Comparison of ENCODE assay signal across 8 mouse cellular contexts in the genomic region with DNA sequence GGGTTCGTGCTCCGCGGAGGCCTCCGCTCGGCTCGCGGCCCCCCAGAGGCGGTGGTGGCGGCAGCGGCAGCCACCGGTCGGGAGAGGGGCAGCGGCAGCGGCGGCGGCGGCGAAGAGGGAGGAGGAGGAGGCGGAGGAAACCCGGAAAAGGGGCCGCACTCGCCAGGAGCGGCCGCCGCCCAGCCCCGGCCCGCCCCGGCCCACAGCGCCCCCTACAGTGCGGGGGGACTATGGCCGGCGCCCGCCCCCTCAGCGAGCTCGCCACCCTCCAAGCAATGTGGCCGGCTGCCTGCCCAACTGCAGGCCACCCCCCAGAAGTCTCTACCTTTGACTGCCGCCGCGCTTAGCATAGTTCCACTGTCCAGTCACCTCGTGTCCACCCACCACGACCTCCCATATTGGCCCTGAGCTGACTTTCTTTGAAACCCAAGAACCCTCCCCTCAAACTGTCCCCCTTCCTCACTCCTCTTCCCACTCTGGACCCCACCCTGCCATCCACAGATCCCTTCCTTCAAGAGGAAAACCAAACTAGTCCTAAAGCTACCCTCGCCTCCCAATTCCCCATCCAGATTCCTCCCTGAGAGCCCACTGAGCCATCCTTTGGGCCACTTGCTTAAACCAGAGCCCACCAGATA. TPM values are rescaled to one million over a fixed set of nuclear protein-coding genes. Genes with fewer than 3 reads are reported as not detected.
DNase-seq lines count a peak whose midpoint lies in the region; ATAC-seq and TF ChIP-seq lines count a peak whose summit lies in the region.

No protein-coding gene starts in this region.

- intact Hi-C loops in heart, postnatal 14 days (cut with DNase I), result loop anchor here (2.0 kb wide), 1 partner anchor 54 kb away; the partner anchor contains the start of gene Cfap20

- TF ChIP-seq CTCF in lung, adult 2 months (IDR thresholded peaks at IDR 0.05; ENCODE audit: insufficient read depth, low read length), result no peak

- peaks cover 12% of the 10 kb centered on the region for H3K4me1 ChIP-seq in forebrain, embryonic 14.5 days (ENCODE audit: control insufficient read depth, insufficient read depth, low read length)
- peaks cover 9% of the 10 kb centered on the region for H3K4me1 ChIP-seq in lung, adult 2 months (ENCODE audit: control insufficient read depth, insufficient read depth, low read length)
- peaks cover 28% of the 10 kb centered on the region for H3K4me1 ChIP-seq in neural tube, embryonic 15.5 days

- peak overlapping the region; percentile 95 for H3K9ac ChIP-seq in forebrain, embryonic 14.5 days (ENCODE audit: low read length)
- peak overlapping the region; percentile 95 for H3K9ac ChIP-seq in neural tube, embryonic 15.5 days (replicated peaks)

- H3K27me3 ChIP-seq in forebrain, embryonic 14.5 days (replicated peaks; ENCODE audit: control insufficient read depth, insufficient read depth, low read length), result no peaks in the 10 kb centered on the region
- no peaks in the 10 kb centered on the region for H3K27me3 ChIP-seq in neural tube, embryonic 15.5 days (replicated peaks)

- DNase-seq in ES-CJ7 (ENCODE audit: low read depth, low spot score), result peak; percentile 73
- peak; percentile 81 for DNase-seq in forebrain, embryonic 14.5 days (ENCODE audit: low spot score)
- DNase-seq in heart, postnatal 14 days, result peak; percentile 94 to 97
- DNase-seq in large intestine, adult 2 months (ENCODE audit: low read depth, low spot score), result peak; percentile 42
- peak; percentile 81 for DNase-seq in lung, adult 2 months
- peak; percentile 87 for DNase-seq in testis, postnatal 14 days (ENCODE audit: low spot score)

- peak overlapping the region; percentile 58 for H3K4me2 ChIP-seq in forebrain, embryonic 14.5 days (ENCODE audit: low read length)
- peak overlapping the region; percentile 93 for H3K4me2 ChIP-seq in neural tube, embryonic 15.5 days

- 2% methylated on average over 12 of the region's 42 CpGs for WGBS in forebrain, embryonic 14.5 days
- 1% methylated on average over 28 of the region's 42 CpGs for WGBS in large intestine, adult 2 months
- WGBS in lung, adult 2 months, result 3% methylated on average over 21 of the region's 42 CpGs
- 2% methylated on average over 25 of the region's 42 CpGs for WGBS in neural tube, embryonic 15.5 days

- peak overlapping the region; percentile 33; the same call in 1 of the 2 replicates for H3K27ac ChIP-seq in forebrain, embryonic 14.5 days (ENCODE audit: low read depth, low read length)
- peak overlapping the region; percentile 63; the same call in 1 of the 2 replicates for H3K27ac ChIP-seq in neural tube, embryonic 15.5 days (replicated peaks)

- H3K36me3 ChIP-seq in forebrain, embryonic 14.5 days (ENCODE audit: control insufficient read depth, insufficient read depth, low read length), result peaks cover 28% of the 10 kb centered on the region
- peaks cover 20% of the 10 kb centered on the region for H3K36me3 ChIP-seq in neural tube, embryonic 15.5 days

- H3K9me3 ChIP-seq in forebrain, embryonic 14.5 days (replicated peaks; ENCODE audit: control insufficient read depth, low read length), result no peaks in the 10 kb centered on the region
- no peaks in the 10 kb centered on the region for H3K9me3 ChIP-seq in neural tube, embryonic 15.5 days (replicated peaks)

- ATAC-seq in cerebellum, adult (ENCODE audit: insufficient number of reproducible peaks, low FRiP score, low TSS enrichment), result peak; percentile 85
- peak; percentile 95 for ATAC-seq in forebrain, embryonic 14.5 days
- peak; percentile 83 for ATAC-seq in neural tube, embryonic 15.5 days (ENCODE audit: low FRiP score)

- TF ChIP-seq POLR2A in lung, adult 2 months (IDR thresholded peaks at IDR 0.05; ENCODE audit: borderline replicate concordance, extremely low read depth, low read depth, low read length), result no peak

- H3K4me3 ChIP-seq in forebrain, embryonic 14.5 days (ENCODE audit: low read depth, low read length), result peak overlapping the region; percentile 90
- peak overlapping the region; percentile 69 for H3K4me3 ChIP-seq in lung, adult 2 months (replicated peaks; ENCODE audit: extremely low read depth, low read depth, low read length)
- peak overlapping the region; percentile 88 for H3K4me3 ChIP-seq in neural tube, embryonic 15.5 days (replicated peaks)

RNA-seq across cellular contexts. Expression of gene Csnk2a2, which starts 1.0 kb away (rescaled TPM):
- polyA plus RNA-seq in forebrain, embryonic 14.5 days (2014; fragmentation: Nextera tagmentation; extraction: Ambion mirVana), result 14.3 and 15.5 TPM in 2 replicates
- 10 to 100 TPM; 32.8 to 35.0 TPM for total RNA-seq in heart, postnatal 14 days (2021)
- 17.9 and 18.6 TPM in 2 replicates for polyA plus RNA-seq in large intestine, adult 2 months (2012; rRNA removed)
- 13.2 and 21.7 TPM in 2 replicates for polyA plus RNA-seq in lung, adult 2 months (2012; rRNA removed)
- 7.3 and 8.5 TPM in 2 replicates for polyA plus RNA-seq in neural tube, embryonic 15.5 days (2015; fragmentation: Nextera tagmentation; extraction: Ambion mirVana)

RNA-seq across cellular contexts. Expression of gene Ccdc113, which starts 45.1 kb away (rescaled TPM):
- polyA plus RNA-seq in forebrain, embryonic 14.5 days (2014; fragmentation: Nextera tagmentation; extraction: Ambion mirVana), result 1.9 and 2.2 TPM in 2 replicates
- total RNA-seq in heart, postnatal 14 days (2021), result not detected
- polyA plus RNA-seq in large intestine, adult 2 months (2012; rRNA removed), result not detected in 2 replicates
- polyA plus RNA-seq in lung, adult 2 months (2012; rRNA removed), result 2.6 and 4.7 TPM in 2 replicates
- polyA plus RNA-seq in neural tube, embryonic 15.5 days (2015; fragmentation: Nextera tagmentation; extraction: Ambion mirVana), result 0.78 and 1.0 TPM in 2 replicates

RNA-seq across cellular contexts. Expression of gene Cfap20, which starts 54.1 kb away (rescaled TPM):
- 137 and 152 TPM in 2 replicates for polyA plus RNA-seq in forebrain, embryonic 14.5 days (2014; fragmentation: Nextera tagmentation; extraction: Ambion mirVana)
- total RNA-seq in heart, postnatal 14 days (2021), result 10 to 100 TPM; 32.9 to 38.7 TPM
- 31.0 and 33.0 TPM in 2 replicates for polyA plus RNA-seq in large intestine, adult 2 months (2012; rRNA removed)
- 65.0 and 66.0 TPM in 2 replicates for polyA plus RNA-seq in lung, adult 2 months (2012; rRNA removed)
- polyA plus RNA-seq in neural tube, embryonic 15.5 days (2015; fragmentation: Nextera tagmentation; extraction: Ambion mirVana), result 121 and 123 TPM in 2 replicates

Comparison
In these comparisons a context has a peak if more than half of its experiments do, and no peak if none do; other contexts are left out.
1. Peak in every context shown above with its lines: DNase-seq, ATAC-seq, H3K4me3 ChIP-seq and H3K27ac ChIP-seq.
2. DNase-seq: peak in every context shown above with its lines; median percentile 96 in heart, postnatal 14 days; 87 in testis, postnatal 14 days; 81 in forebrain, embryonic 14.5 days; 81 in lung, adult 2 months; 73 in ES-CJ7; 42 in large intestine, adult 2 months.